Mouse (Mus musculus): ENCODE measurements around the gene Gad1.

The Gad1 gene

DNA sequence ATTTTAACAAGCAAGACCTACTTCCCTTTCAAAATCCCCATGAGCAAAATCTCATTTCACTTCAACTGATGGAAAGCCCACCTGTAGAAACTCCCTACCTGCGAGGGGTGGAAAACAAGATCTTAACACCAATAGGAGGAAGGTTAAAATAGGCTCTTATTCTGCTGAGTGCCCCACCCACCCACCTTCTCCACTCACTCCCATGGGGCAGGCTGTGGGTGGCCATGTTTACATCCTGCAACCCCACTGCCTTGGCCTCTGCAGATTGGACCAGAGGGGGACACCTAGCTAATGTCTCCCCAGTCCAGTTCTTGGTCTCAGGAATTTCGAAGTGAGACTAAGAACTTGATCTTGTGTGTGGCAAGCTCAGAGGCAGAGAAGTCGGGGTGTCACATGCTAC, 77.0 kb downstream of the Gad1 start:
- no peak for DNase-seq

DNA sequence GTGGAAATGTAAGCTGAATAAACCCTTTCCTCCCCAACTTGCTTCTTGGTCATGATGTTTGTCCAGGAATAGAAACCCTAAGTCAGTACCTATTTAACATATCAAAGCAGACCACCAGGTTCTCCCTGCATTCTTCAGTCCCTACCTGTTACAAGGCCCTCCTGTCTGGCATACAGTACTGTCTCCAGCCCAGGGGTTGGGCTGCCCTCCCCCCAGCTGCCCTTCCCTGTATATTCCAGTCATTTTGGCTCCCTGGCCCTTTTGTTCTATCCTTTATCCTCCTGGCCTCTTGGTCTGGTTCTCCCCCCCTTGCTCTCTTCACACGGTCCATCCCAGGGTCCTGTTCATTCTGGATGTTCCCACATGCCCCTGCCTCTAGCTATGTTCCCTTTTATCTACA, 78.4 kb downstream of the Gad1 start:
- no peak for DNase-seq

DNA sequence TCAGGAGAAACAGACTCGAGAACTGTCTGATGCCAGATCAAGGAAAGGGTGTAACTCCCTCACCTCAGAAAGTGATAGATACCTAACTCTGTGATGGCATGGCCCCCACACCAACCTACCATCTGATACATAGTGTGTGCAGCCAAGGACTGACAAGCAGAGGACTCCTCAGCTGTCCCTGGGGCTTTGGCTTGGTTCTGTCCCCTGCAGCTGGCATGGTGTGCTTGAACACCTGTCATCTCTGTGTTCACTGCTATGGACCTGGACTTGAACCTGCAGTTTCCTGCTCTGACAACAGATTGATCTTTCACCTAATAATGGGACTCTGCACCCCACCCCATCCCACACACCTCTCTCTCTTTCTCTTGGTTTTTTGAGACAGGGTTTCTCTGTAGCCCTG, 79.5 kb downstream of the Gad1 start:
- no peak for DNase-seq

DNA sequence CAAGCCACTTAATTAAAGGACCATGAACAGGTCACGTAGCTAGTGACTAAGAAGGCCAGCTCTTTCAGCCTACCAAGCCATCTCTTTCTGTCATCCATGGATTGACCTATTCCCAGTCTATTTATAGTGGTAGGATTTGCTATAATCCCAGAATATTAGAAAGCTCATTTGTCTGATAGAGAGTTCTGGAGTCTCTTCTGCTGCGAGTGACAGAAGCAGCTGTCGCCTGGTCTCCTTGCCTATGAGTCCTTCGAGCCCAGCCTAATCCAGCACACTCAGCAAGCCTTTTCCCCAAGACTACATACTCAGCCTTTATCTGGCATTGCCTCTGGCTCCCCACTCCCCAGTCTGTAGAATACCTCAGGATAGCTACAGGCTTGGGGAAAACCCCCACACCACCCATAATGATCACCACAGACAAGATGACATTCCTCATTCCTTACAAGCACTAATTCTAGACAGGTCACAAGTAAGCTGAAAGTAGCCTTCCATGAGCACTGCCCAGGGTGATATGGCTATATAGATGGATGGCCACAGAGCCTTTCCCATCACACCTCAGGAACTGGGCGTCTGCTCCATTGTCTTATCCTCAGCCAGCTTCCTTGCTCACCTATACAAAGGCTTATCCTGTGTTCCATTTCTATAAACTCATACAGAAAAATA, 81.3 kb downstream of the Gad1 start:
- DNase-seq: no peak

DNA sequence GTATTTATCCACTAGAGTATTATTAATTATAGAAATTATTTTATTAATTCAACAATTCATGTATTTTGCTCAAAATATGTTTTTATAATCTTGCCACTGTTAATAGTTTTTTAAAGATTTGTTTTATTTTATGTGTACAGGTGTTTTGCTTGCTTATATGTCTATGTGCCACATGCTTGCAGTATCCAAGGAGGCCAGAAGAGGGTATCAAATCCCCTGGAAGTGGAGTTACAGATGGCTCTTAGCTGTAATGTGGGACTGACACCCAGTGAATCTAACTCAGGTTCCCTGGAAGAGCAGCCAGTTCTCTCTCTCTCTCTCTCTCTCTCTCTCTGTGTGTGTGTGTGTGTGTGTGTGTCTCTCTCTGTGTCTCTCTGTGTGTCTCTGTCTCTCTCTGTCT, 88.1 kb downstream of the Gad1 start:
- no peak for DNase-seq

DNA sequence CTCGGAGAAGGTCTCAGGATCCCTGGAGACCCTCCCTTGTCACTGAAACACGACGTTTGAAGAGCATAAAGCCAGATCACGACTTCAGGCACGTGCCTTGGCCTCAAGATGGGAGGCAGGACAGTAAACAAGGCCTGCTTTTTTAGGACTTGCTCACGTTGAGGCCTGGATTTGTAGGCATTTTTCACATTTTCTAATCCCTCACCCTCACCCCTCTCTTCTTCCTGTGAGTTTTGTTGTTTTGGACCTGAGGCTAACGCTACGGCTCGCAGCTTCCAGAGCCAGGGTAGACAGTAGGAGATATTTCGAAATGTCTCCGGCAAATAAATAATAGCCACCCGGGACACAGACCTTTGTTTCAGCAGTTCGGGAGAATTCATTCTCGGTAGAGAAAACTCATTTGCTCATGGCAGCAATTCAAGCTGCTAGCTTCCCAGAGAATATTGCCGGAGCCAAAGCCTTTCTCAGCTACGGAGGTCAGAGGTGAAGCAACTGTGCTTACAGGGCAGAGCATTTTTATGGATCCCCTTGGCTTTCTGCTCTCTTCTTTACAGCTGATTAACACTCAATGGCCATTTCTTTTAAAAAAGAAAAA, 90.2 kb downstream of the Gad1 start:
- DNase-seq: no peak

DNA sequence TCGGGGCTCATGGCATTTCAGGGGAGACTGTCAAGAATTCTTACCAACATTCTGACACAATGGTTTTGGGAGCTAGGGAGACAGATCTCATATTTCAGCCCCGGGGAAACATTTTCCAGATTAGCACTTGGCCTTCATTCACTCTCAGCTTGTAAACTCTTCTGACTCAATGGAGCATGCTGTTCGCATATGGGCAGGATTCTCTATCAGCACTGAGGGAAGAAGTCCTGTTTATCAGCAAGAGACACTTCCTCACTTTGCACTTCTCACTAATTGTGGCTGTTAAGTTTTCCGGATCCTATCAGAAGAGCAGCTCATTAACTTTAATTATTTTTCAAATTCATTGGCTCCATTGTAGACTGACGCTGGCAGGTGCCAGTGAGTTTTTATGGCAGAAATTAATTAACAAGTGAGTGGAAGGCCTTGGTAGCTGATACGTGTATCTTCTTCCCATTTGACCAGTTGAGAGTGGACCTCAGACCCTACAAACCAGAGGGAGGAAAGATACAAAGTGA, 92.5 kb downstream of the Gad1 start:
- DNase-seq: no peak

DNA sequence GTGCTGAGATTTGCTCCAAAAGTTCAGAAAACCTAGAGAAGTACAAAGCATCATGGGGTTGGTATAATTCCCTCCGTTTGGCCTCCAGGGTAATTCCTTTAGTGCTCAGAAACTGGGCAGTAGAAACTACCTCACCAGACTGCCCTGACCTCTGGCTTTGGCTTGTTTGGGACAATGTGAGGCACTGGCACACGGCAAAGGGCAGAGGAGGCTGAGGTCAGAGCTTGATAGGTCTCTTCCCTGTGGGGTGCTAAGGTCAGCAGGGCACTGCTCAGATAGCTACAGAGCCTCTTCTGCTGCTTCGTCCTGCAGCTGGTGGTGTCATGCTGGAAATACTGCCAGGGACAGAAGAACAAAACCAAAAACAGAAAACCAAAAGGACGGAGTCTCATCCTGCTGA, 94.8 kb downstream of the Gad1 start:
- DNase-seq: no peak

DNA sequence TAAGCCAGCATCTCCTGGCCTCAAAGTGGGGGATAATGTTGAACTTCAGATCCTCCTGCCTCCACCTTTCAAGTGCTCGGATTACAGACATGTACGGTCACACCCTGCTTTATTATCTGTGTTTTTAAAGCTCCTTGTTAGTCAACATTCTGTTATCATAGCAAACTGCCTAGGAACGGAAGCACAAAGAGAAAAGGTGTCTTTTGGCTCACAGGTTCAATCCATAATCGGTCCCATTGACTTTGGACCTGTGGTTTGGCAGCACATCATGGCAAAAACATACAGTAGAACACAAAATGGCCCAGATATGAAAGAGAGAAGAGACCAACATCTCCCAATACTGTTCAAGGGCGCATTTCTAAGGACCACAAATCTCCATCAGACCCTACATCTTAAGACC, 95.4 kb downstream of the Gad1 start:
- no peak for DNase-seq

DNA sequence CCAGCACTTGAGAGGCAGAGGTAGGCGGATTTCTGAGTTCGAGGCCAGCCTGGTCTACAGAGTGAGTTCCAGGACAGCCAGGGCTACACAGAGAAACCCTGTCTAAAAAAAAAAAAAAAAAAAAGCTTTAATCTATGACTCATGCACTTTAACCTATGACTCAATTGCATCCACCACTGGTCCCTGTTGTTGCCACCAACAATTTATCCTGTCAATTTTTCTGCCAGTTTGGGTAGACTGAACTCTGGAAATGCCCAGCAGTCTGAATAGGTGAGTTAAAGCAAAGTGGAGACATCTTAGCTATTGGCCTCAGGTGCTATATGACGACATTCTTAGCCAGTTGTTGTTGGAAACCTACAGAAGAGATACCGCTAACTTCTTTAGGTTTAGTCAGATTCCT, 96.6 kb downstream of the Gad1 start:
- no peak for DNase-seq
